Mouse (Mus musculus): Measurements from ENCODE around the gene Luzp1. TPM values are rescaled to one million over a fixed set of nuclear protein-coding genes. Genes with fewer than 3 reads are reported as not detected.

Gene Luzp1
- polyA plus RNA-seq, 1 experiment from 2014 or later, result 140 TPM

DNA sequence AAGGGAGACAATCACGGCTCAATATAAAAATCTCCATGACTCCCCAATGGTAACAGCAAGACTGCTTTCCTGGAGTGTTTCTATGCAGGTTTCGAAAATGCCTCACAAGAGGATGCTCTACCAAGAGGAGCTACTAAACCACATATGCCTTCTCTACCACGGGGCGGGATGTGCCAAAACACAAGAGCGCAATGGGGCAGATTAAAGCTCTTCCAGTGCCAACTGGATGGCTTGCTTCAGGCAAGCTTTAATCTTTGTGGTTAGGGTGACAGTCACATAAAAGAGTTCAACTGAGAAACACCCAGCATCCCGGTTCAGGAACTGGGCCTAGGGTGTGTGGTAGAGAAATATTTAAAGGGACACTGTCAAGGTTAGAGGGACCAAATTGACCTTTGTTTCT is 93.2 kb downstream of the Luzp1 start:
- no peaks in the 10 kb centered on the region for H3K27me3 ChIP-seq (ENCODE audit: insufficient read depth, low read length)
- peaks cover 84% of the 10 kb centered on the region for H3K36me3 ChIP-seq (ENCODE audit: insufficient read depth)
- no peak for TF ChIP-seq CTCF (IDR thresholded peaks at IDR 0.05; ENCODE audit: low read depth)
- no peak overlapping the region for H3K9ac ChIP-seq
- H3K4me1 ChIP-seq (ENCODE audit: insufficient read depth), result no peaks in the 10 kb centered on the region
- no peak overlapping the region for H3K4me3 ChIP-seq (ENCODE audit: low read depth, low read length)
- no peak overlapping the region for H3K27ac ChIP-seq (ENCODE audit: low read depth)
- no peak for DNase-seq
- ATAC-seq (ENCODE audit: insufficient read depth), result no peak
- H3K4me2 ChIP-seq, result no peak overlapping the region
- WGBS, result 84% methylated on average over 6 of the region's 6 CpGs
- no peaks in the 10 kb centered on the region for H3K9me3 ChIP-seq (ENCODE audit: low read depth, low read length)

DNA sequence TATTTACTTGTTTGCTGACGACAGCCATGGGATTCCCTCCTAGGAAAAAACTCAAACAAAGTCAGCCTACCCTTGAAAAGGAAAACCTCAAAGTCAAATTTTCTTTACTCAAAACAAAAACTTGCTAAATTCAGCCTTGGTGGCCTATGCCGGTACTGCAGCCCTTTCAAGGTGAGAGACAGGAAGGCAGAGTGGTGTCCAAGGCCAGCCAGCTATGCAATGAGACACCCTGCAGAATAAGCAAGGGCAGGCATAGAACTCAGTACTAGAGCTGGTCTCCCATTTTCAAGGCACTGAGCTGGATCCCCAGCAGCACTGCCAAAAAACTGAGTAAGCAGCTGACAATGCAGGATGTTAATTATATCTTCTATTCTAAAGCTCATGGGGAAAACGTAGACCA is 99.1 kb downstream of the Luzp1 start:
- Histone ChIP-seq H3K27ac (ENCODE audit: low read depth) (no peak overlapping the region), H3K27me3 (ENCODE audit: insufficient read depth, low read length) (no peaks in the 10 kb centered on the region), H3K9ac (no peak overlapping the region), H3K4me1 (ENCODE audit: insufficient read depth) (no peaks in the 10 kb centered on the region), H3K4me2 (no peak overlapping the region), H3K4me3 (ENCODE audit: low read depth, low read length) (no peak overlapping the region), H3K9me3 (ENCODE audit: low read depth, low read length) (no peaks in the 10 kb centered on the region), H3K36me3 (ENCODE audit: insufficient read depth) (peaks cover 85% of the 10 kb centered on the region)
- no peak for ATAC-seq (ENCODE audit: insufficient read depth)
- peak; percentile 45 for TF ChIP-seq CTCF (IDR thresholded peaks at IDR 0.05; ENCODE audit: low read depth)
- DNase-seq, result no peak
- 75% methylated on average over 3 of the region's 3 CpGs for WGBS

DNA sequence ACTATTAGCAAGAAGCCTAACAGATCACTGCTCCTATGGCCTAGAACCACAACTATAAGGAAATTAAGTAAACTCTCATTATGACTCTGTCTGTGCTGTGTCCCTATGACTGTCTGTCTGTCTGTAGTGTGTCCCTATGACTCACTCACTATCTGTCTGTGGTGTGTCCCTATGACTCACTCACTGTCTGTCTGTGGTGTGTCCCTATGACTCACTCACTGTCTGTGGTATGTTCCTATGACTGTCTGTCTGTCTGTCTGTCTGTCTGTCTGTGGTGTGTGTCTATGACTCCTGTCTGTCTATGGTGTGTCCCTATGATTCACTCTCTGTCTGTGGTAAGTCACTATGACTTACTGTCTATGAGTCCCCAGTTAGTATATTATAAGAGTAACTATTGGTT is 100.4 kb downstream of the Luzp1 start:
- ATAC-seq (ENCODE audit: insufficient read depth) (no peak), DNase-seq (no peak)
- H3K9me3 ChIP-seq (ENCODE audit: low read depth, low read length), result no peaks in the 10 kb centered on the region
- H3K4me2 ChIP-seq, result no peak overlapping the region
- peaks cover 76% of the 10 kb centered on the region for H3K36me3 ChIP-seq (ENCODE audit: insufficient read depth)
- H3K4me1 ChIP-seq (ENCODE audit: insufficient read depth), result no peaks in the 10 kb centered on the region
- no peaks in the 10 kb centered on the region for H3K27me3 ChIP-seq (ENCODE audit: insufficient read depth, low read length)
- no peak for TF ChIP-seq CTCF (IDR thresholded peaks at IDR 0.05; ENCODE audit: low read depth)
- H3K4me3 ChIP-seq (ENCODE audit: low read depth, low read length), result no peak overlapping the region
- no peak overlapping the region for H3K9ac ChIP-seq
- no peak overlapping the region for H3K27ac ChIP-seq (ENCODE audit: low read depth)

DNA sequence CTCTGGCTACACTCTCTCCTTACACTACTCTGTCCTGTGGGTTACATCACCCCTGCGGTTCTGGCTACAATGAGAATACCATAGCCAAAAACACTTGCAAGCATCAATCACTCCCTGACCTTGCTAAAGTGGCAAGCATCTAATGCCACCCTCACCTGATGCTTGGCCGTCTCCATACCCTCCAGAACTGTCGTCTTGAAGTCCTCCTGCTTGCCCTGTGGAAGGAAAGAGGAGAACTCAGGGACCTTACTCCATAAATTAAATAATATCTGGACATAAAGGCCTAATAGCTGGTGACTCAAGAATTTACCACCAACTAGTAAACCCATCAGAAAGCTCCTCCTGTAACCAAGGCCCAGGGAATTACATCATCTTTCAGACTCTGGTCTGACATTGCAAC is 112.3 kb downstream of the Luzp1 start:
- 88% methylated on average over 3 of the region's 3 CpGs for WGBS
- no peak for TF ChIP-seq CTCF (IDR thresholded peaks at IDR 0.05; ENCODE audit: low read depth)
- Histone ChIP-seq H3K27ac (ENCODE audit: low read depth) (no peak overlapping the region), H3K9ac (no peak overlapping the region), H3K9me3 (ENCODE audit: low read depth, low read length) (no peaks in the 10 kb centered on the region), H3K36me3 (ENCODE audit: insufficient read depth) (0 out of 2 replicates have a peak, but pooled peaks cover 3% of the 10 kb centered on the region), H3K4me3 (ENCODE audit: low read depth, low read length) (no peak overlapping the region), H3K4me2 (no peak overlapping the region), H3K4me1 (ENCODE audit: insufficient read depth) (0 out of 2 replicates have a peak, but pooled peaks cover 2% of the 10 kb centered on the region), H3K27me3 (ENCODE audit: insufficient read depth, low read length) (no peaks in the 10 kb centered on the region)
- ATAC-seq (ENCODE audit: insufficient read depth) (no peak), DNase-seq (no peak)

DNA sequence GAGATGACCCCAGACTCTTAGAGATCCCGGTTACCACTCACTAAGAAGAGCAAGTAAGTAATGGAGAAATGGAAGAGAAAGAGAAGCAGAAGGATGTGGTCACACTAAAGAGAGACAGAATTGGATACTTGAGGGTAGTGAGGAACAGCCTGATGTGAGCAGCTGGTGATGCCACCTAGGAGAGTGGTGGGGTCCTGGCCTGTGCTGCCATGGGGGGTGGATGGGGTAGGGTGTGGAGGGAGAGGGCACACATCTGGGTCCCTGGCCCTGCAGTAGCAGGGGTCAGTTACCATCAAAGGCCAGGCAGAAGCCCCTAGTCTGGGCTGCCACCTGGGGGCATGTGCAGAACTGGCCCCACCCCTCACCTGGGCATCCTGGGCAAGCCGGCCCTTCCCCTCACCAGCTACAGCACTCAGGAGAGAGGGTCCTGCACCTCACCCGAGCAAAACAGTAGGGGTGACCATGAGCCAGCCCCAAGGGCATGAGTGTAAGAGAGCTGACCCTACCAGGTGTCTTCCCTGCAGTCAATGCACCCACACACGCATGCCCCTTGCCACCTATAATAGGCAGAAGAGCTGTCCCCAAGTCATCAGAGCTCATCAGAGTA is 117.8 kb downstream of the Luzp1 start:
- TF ChIP-seq CTCF (IDR thresholded peaks at IDR 0.05; ENCODE audit: low read depth), result no peak
- Histone ChIP-seq H3K36me3 (ENCODE audit: insufficient read depth) (peaks cover 19% of the 10 kb centered on the region), H3K4me1 (ENCODE audit: insufficient read depth) (0 out of 2 replicates have a peak, but pooled peaks cover 2% of the 10 kb centered on the region), H3K27ac (ENCODE audit: low read depth) (no peak overlapping the region), H3K9ac (no peak overlapping the region), H3K27me3 (ENCODE audit: insufficient read depth, low read length) (no peaks in the 10 kb centered on the region), H3K4me2 (no peak overlapping the region), H3K9me3 (ENCODE audit: low read depth, low read length) (no peaks in the 10 kb centered on the region), H3K4me3 (ENCODE audit: low read depth, low read length) (no peak overlapping the region)
- DNase-seq (no peak), ATAC-seq (ENCODE audit: insufficient read depth) (no peak)
- WGBS, result 75% methylated on average over 4 of the region's 4 CpGs

DNA sequence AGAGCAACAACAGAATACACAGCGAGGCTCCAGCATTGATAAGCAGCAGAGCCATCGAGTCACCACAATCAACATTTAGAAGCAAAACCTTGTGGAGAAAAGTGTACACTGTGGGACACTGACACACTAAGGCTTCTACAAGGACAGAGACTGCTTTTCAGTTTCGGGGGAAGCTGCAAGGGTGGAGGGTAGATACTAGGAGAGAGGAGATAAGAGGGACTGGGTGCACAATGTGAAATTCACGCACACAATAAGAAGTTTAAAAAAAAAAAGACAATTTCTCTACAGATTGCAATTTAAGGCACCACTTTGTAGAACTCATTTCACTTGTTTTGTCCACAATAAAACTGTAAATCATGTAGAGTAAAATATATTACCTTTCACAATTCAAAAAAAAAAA is 118.4 kb downstream of the Luzp1 start:
- Histone ChIP-seq H3K9ac (no peak overlapping the region), H3K4me3 (ENCODE audit: low read depth, low read length) (no peak overlapping the region), H3K4me1 (ENCODE audit: insufficient read depth) (0 out of 2 replicates have a peak, but pooled peaks cover 2% of the 10 kb centered on the region), H3K27ac (ENCODE audit: low read depth) (no peak overlapping the region), H3K9me3 (ENCODE audit: low read depth, low read length) (no peaks in the 10 kb centered on the region), H3K4me2 (no peak overlapping the region), H3K36me3 (ENCODE audit: insufficient read depth) (peaks cover 21% of the 10 kb centered on the region), H3K27me3 (ENCODE audit: insufficient read depth, low read length) (no peaks in the 10 kb centered on the region)
- WGBS, result 89% methylated on average over 4 of the region's 4 CpGs
- TF ChIP-seq CTCF (IDR thresholded peaks at IDR 0.05; ENCODE audit: low read depth), result no peak
- ATAC-seq (ENCODE audit: insufficient read depth), result no peak
- DNase-seq, result no peak

DNA sequence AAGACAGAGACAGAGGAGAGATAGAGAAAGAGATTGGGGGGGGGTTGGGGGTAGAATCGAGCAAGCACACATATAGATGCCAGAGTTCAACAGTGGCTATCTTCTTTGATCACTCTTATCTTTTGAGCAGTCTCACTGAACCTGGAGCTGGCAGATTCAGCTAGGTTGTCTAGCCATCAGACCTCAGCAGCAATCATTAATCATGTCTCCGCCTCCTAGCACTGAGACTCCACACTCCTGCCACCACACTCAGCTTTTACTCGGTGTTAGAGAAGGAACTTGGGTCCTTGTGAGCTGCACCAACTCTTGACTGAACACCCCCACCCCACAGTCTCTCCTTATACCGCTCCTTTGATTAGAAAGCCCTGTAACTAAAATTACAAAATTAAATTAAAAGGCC is 122.5 kb downstream of the Luzp1 start:
- Histone ChIP-seq H3K9me3 (ENCODE audit: low read depth, low read length) (no peaks in the 10 kb centered on the region), H3K36me3 (ENCODE audit: insufficient read depth) (peaks cover 21% of the 10 kb centered on the region), H3K4me2 (no peak overlapping the region), H3K4me1 (ENCODE audit: insufficient read depth) (0 out of 2 replicates have a peak, but pooled peaks cover 6% of the 10 kb centered on the region), H3K27me3 (ENCODE audit: insufficient read depth, low read length) (no peaks in the 10 kb centered on the region), H3K9ac (no peak overlapping the region), H3K4me3 (ENCODE audit: low read depth, low read length) (no peak overlapping the region), H3K27ac (ENCODE audit: low read depth) (no peak overlapping the region)
- no peak for TF ChIP-seq CTCF (IDR thresholded peaks at IDR 0.05; ENCODE audit: low read depth)
- WGBS, result 41% methylated on average over 4 of the region's 4 CpGs
- ATAC-seq (ENCODE audit: insufficient read depth), result no peak
- no peak for DNase-seq

Measured in lung, embryonic 14.5 days (tissue).